Mouse (Mus musculus): Measurements from ENCODE around the gene Primpol.
"Not testable (repeated sequence)": the region's sequence is repeated elsewhere in the genome, so short reads cannot be mapped to it uniquely, and the experiment has no call there.

Gene Primpol

GRCm38 (mm10) chr8:46606930-46607329 is 10.1 kb downstream of the Primpol start:
- no peak for DNase-seq (ENCODE audit: extremely low read depth, low read depth, low spot score)

DNA sequence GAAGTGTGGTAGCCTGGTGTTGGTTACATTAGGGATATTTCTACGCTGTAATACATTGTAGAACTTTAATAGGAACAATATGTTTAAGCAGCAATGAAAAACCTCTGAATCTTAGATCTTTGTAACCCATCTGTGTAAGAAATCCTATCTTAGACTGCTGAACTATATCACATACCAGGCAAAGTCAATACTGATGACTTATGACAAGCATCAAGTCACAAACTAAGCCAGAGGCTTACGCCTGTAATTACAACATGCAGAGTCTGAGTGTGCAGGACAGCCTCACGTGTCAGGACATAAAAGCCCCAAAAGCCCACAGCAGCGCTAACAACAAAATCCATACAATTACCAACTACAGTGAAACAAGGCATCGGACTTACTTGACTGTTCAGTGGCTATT is 13.4 kb downstream of the Primpol start:
- no peak for DNase-seq (ENCODE audit: extremely low read depth, low read depth, low spot score)

- DNase-seq (ENCODE audit: extremely low read depth, low read depth, low spot score), result no peak
These were observed 15.9 kb downstream of the Primpol start for GRCm38 (mm10) chr8:46600959-46601707.

- DNase-seq (ENCODE audit: extremely low read depth, low read depth, low spot score), result no peak
These were observed 17.6 kb downstream of the Primpol start for GRCm38 (mm10) chr8:46599314-46599904.

DNA sequence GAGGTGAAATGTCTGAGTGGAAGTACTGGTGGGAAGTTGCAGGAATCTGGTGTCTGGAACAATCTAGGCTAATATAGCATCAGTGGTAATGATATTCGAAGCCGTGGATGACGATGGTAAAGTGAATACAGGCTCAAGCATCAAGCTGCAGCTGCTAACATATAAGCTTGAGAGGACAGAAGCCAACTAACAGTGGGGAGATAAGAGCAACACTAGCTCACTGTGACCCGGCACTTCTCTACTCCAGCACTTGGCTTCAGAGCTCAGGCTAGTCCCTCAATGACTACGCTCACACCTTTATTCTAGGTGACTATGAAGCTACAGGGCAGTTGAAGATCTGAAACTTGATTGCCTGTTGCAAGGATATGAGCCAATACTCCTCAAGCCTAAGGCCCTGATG is 18.3 kb downstream of the Primpol start:
- DNase-seq (ENCODE audit: extremely low read depth, low read depth, low spot score), result no peak

- DNase-seq (ENCODE audit: extremely low read depth, low read depth, low spot score), result no peak
These were observed 18.9 kb downstream of the Primpol start for GRCm38 (mm10) chr8:46598114-46598513.

DNA sequence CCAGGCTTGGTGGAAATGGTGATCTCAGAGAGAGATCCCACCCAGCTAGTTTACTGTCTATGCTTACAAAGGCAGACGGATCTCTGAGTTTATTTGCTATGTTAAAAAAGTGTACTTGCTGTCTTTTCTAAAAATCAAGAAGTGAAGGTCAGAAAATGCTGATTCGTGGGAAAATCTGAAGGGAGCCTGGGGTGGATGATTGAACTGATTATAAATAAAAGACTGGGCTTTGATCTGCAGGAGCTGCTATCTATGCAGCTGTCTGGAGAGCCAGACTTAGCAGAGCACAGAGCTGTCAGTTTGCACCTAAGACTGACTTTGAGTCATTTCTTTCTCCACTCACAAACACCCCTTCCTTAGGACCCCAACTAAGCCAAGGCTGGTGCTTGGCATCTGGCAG is 19.6 kb downstream of the Primpol start:
- DNase-seq (ENCODE audit: extremely low read depth, low read depth, low spot score), result no peak

GRCm38 (mm10) chr8:46596530-46596929 is 20.5 kb downstream of the Primpol start:
- DNase-seq (ENCODE audit: extremely low read depth, low read depth, low spot score), result no peak

- DNase-seq (ENCODE audit: extremely low read depth, low read depth, low spot score), result no peak
These were observed 21.4 kb downstream of the Primpol start for GRCm38 (mm10) chr8:46595593-46595992.

- no peak for DNase-seq (ENCODE audit: extremely low read depth, low read depth, low spot score)
These were observed 23.2 kb downstream of the Primpol start for GRCm38 (mm10) chr8:46593772-46594171.

DNA sequence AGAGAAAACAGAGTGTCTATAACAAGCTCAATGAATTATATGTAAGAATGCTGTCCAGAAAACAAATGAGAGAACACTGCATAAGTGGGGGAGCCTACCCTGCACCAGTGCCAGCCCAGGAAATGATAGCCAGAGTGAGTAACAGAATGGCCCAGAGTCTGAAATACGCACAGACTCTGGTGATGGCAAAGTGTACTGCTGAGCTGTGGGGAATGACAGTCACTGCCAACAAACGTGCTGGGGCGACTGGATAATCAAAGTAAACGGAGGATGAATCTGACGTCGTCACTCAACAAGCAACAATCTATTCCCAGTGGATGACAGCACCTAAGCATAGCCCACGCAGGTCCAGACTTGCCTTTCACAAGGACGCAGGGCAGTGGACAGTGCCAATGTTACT is 23.9 kb downstream of the Primpol start:
- peak; percentile 23 for DNase-seq (ENCODE audit: extremely low read depth, low read depth, low spot score)

DNA sequence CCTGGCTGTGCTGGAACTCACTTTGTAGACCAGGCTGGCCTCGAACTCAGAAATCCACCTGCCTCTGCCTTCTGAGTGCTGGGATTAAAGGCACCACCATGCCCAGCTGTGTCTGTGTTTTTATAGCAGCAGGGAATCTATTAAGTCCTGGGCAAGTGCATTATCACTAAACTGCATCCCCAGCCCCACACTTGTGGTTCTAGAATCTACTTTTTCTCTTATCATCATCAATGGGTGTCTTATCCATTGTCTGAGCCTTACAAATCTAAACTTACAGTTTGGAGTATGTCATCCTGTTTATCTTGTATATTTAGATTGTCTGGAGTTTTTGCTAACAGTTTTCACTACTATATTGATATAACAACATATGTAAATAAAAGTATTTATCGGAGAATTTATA is 28.3 kb downstream of the Primpol start:
- DNase-seq (ENCODE audit: extremely low read depth, low read depth, low spot score), result no peak

DNA sequence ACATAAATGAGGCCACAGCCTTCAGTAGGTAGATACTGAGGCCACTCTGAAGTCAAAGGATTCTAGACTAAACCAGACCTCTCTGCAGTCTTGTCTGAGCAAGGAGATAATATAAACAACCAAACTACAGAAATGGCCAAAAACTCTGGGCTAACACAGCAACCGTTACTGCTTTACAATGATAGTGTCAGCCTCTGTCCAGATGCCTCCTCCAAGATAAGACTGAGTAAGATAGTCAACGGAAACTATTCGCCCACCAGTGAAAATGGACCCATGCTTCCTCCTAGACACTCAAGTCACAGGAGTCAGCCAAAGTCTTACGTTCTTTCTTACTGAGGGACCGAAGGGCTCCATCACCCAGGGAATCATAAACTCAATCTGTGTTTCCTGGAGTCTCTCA is 29.1 kb downstream of the Primpol start:
- no peak for DNase-seq (ENCODE audit: extremely low read depth, low read depth, low spot score)

GRCm38 (mm10) chr8:46585576-46585975 is 31.4 kb downstream of the Primpol start:
- DNase-seq (ENCODE audit: extremely low read depth, low read depth, low spot score), result no peak

DNA sequence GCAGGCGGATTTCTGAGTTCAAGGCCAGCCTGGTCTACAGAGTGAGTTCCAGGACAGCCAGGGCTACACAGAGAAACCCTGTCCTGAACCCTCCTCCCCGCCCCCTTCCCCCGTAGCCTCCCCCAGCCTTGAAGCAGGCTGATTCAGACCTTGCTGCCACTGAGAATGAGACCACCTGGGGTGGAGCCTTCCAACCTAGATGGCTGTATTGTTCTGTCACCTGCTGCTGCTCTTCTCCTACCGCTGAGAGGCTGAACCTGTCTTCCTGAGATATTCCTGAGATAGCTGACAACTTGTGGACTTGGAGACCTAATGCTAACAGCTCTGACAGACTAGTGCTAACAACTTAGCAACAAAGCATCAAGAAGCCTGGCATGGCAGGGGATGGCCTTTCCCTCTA is 32.7 kb downstream of the Primpol start:
- DNase-seq (ENCODE audit: extremely low read depth, low read depth, low spot score), result not testable (repeated sequence)

GRCm38 (mm10) chr8:46578794-46579193 is 38.2 kb downstream of the Primpol start:
- no peak for DNase-seq (ENCODE audit: extremely low read depth, low read depth, low spot score)

- DNase-seq (ENCODE audit: extremely low read depth, low read depth, low spot score), result no peak
These were observed 43.0 kb downstream of the Primpol start for GRCm38 (mm10) chr8:46573964-46574363.

- DNase-seq (ENCODE audit: extremely low read depth, low read depth, low spot score), result no peak
These were observed 43.6 kb downstream of the Primpol start for GRCm38 (mm10) chr8:46573446-46573845.

DNA sequence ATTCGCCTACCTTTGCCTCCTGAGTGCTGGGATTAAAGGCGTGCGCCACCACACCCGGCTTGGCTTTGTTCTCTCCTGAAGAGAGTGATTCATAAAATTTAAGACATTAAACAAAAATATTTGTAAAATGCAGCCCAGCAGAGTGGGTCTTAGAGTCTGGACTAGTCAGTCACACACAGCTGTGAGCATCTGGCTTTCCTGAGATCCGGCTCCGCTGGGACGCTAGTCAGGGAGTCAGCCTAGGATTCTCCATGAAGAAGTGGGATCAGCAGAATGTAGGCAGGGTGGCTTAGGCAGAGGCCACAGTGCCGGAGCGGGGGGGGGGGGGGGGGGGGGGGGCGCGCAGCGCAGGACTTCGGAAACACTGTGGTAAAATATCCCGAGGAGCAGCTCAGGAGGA is 46.3 kb downstream of the Primpol start:
- no peak for DNase-seq (ENCODE audit: extremely low read depth, low read depth, low spot score)

- no peak for DNase-seq (ENCODE audit: extremely low read depth, low read depth, low spot score)
These were observed 47.2 kb downstream of the Primpol start for GRCm38 (mm10) chr8:46569659-46570441.

- DNase-seq (ENCODE audit: extremely low read depth, low read depth, low spot score), result no peak
These were observed 48.1 kb downstream of the Primpol start for GRCm38 (mm10) chr8:46568942-46569341.

- no peak for DNase-seq (ENCODE audit: extremely low read depth, low read depth, low spot score)
These were observed 49.1 kb downstream of the Primpol start for GRCm38 (mm10) chr8:46567946-46568345.

All from fat pad, adult 2 months (tissue).